Mouse (Mus musculus) lung, postnatal 0 days (tissue): Measurements from ENCODE around the gene Gdf11.

Source experiments
- CTCF ChIP-seq: IDR thresholded peaks from 2 replicates; pipeline ENCODE4 v1.5.1; 2016; ENCODE audit warnings: antibody characterized with exemption, mild to moderate bottlenecking
- EP300 ChIP-seq: IDR thresholded peaks from 2 replicates; pipeline ENCODE4 v1.6.1; 2016; ENCODE audit warnings: antibody characterized with exemption, mild to moderate bottlenecking, control low read depth

GRCm38 (mm10) chr10:128921883-128922821 is 30.6 kb upstream of the Gdf11 start:
- TF ChIP-seq CTCF (no peak), EP300 (no peak)
